Mouse (Mus musculus) kidney, embryonic 16.5 days (tissue): ENCODE results near the gene Pgpep1. TPM values are rescaled to one million over a fixed set of nuclear protein-coding genes. Genes with fewer than 3 reads are reported as not detected.

Experiments
- ATAC-seq: fragments of 200-750 bp; cut with Nextera tagmentation; 2 replicates; pipeline ENCODE4 v1.8.0; 2017; ENCODE audit warnings: moderate TSS enrichment; ENCODE audit not compliant: low FRiP score, low TSS enrichment
- H3K27ac ChIP-seq: fragments of 300-500 bp; sonication (generic); 2 replicates; pipeline ENCODE4 v1.5.1; 2014; ENCODE audit warnings: low read length
- H3K27me3 ChIP-seq: fragments of 300-500 bp; sonication (generic); 2 replicates; pipeline ENCODE4 v1.6.1; 2014; ENCODE audit warnings: low read length, control low read depth, mixed read lengths; ENCODE audit not compliant: insufficient read depth
- H3K36me3 ChIP-seq: fragments of 300-500 bp; sonication (generic); 2 replicates; pipeline ENCODE4 v1.6.1; 2014; ENCODE audit warnings: low read length, control low read depth, mixed read lengths; ENCODE audit not compliant: insufficient read depth
- H3K4me1 ChIP-seq: fragments of 300-500 bp; sonication (generic); 2 replicates; pipeline ENCODE4 v1.6.1; 2014; ENCODE audit warnings: low read length, control low read depth, mixed read lengths; ENCODE audit not compliant: insufficient read depth
- H3K4me2 ChIP-seq: fragments of 300-500 bp; sonication (generic); replicated peaks from 2 replicates; pipeline ENCODE4 v1.6.1; 2014; ENCODE audit warnings: low read depth, low read length
- H3K4me3 ChIP-seq: fragments of 300-500 bp; sonication (generic); 2 replicates; pipeline ENCODE4 v1.5.1; 2014; ENCODE audit warnings: mild to moderate bottlenecking, low read length
- H3K9ac ChIP-seq: fragments of 300-500 bp; sonication (generic); replicated peaks from 2 replicates; pipeline ENCODE4 v1.6.1; 2014; ENCODE audit warnings: low read length
- H3K9me3 ChIP-seq: fragments of 300-500 bp; sonication (generic); 2 replicates; pipeline ENCODE4 v1.6.1; 2016; ENCODE audit warnings: low read length, control low read depth
- WGBS: fragments of 180-500 bp; shearing (Covaris S2); extraction: QIAGEN DNeasy Blood & Tissue Kit; methylation state at CpG from one replicate; pipeline ENCODE4 v1.1.7; 2014; 5-methylcytosine and 5-hydroxymethylcytosine counted together
- polyA plus RNA-seq: library from polyadenylated mRNA; unstranded; fragments of >200 nt; fragmentation: Nextera tagmentation; extraction: Ambion mirVana; gene quantifications from 2 replicates; pipeline ENCODE4 v1.2.1, GENCODE M21; 2015

The Pgpep1 gene
- polyA plus RNA-seq, 1 experiment from 2014 or later, result 88.5 TPM

DNA sequence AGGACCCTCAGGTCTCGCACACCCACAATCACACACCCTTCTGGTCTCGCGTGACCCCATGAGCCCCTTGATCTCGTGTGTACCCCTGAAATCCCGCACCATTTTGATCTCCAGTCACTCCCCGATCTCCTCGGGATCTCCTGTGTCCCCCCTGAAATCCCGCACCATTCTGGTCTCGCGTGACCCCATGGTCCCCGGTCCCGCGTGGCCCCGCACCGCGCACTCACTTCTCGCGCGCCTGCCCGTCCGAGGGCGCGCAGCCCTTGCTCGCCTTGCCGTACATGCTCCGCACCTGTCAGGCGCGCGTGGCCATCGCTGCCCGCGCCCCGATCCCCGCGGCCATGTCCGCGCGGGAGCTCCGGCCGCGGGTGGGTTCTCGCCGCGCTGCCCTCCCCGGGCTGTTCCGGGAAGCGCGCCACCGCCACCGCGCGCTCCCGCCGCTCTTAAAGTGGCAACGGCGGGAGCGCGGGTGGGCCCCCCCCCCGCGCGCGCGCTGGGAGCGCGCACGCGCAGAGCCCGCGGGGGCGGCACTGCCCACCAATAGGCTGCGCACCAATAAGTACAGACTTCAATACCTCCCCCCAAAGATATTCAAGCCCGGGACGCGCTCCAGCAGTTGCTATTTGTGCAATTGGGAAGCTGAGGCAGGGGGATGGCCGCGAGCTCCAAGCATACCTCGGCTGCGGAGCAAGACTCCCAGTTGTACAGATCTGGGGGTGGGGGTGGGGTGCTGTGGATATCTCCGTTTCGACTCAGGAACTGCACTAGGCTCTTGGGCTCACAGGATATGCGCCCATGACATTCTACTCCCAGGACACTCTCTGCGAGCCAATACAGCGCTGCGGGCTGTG is 52.1 kb downstream of the Pgpep1 start:
- Histone ChIP-seq H3K27ac (peak overlapping the region; percentile 100), H3K4me3 (peak overlapping the region; percentile 74), H3K36me3 (peaks cover under 1% of the 10 kb centered on the region; the same call in 1 of the 2 replicates), H3K4me2 (peak overlapping the region; percentile 98), H3K27me3 (no peaks in the 10 kb centered on the region), H3K4me1 (peaks cover 46% of the 10 kb centered on the region), H3K9me3 (no peaks in the 10 kb centered on the region), H3K9ac (peak overlapping the region; percentile 91)
- ATAC-seq, result no peak
- WGBS, result under 1% methylated on average over 78 of the region's 84 CpGs

DNA sequence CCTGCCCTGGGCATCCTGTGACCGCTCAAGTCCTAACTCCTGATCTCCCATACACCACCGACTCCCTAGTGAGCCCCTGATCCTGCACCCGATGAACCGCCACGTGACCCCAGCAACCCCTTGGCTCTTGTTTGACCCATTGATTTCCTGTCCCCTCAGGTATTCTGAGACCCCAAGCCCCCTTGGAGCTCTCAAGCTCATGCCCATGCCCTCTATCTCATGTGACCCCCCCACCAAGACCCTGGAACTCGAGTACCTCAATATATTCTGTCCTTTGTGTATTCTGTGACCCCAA is 52.6 kb downstream of the Pgpep1 start:
- ATAC-seq, result no peak
- peak overlapping the region; percentile 98 for H3K4me2 ChIP-seq
- peaks cover 46% of the 10 kb centered on the region for H3K4me1 ChIP-seq
- H3K9me3 ChIP-seq, result no peaks in the 10 kb centered on the region
- WGBS, result 15% methylated on average over 6 of the region's 6 CpGs
- peak overlapping the region; percentile 100 for H3K27ac ChIP-seq
- H3K9ac ChIP-seq, result peak overlapping the region; percentile 91
- peak overlapping the region; percentile 74 for H3K4me3 ChIP-seq
- peaks cover 6% of the 10 kb centered on the region for H3K36me3 ChIP-seq
- H3K27me3 ChIP-seq, result no peaks in the 10 kb centered on the region

DNA sequence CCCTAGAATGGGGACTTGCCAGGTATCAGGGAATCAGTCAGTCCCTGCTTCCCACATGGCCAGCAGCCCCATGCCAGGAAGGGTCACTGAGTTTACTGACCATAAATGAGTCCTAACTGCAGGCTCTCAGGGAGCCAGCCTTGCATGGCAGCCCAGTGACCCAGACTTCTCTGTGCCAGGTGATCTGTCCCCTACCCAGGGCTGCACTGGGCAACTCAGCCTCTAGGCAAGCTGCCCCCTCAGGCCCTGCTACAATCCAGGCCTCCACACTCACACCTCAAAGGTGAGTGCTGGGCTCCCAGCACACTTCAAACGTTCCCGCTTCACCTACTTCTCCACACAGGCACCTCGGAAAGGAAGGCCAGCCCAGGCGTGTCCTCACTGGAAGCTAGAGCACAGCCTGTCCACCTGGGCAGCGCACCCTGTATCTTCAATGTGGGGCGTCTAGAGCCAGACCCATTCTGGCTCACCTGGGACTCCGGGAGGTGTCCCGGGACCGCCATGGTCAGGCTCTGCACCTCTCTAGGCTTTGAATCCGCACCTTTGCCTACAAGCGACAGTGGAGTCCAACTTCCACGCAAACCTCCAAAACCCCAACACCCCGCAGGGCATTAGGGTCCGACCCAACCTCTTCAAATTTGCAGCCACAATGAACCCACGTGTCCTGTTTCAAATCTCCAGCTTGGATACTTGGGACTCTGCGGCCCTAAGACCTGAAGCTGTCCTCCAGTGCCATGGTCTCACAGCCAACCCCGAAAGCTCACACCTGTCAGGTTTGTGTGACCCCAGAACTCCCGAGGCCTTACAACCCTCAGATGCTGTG is 53.2 kb downstream of the Pgpep1 start:
- no peak for ATAC-seq
- Histone ChIP-seq H3K27ac (peak overlapping the region; percentile 100), H3K9ac (peak overlapping the region; percentile 91), H3K4me1 (peaks cover 46% of the 10 kb centered on the region), H3K36me3 (peaks cover 11% of the 10 kb centered on the region), H3K4me2 (peak overlapping the region; percentile 98), H3K9me3 (no peaks in the 10 kb centered on the region), H3K27me3 (no peaks in the 10 kb centered on the region), H3K4me3 (peak overlapping the region; percentile 74)
- 56% methylated on average over 18 of the region's 18 CpGs for WGBS

DNA sequence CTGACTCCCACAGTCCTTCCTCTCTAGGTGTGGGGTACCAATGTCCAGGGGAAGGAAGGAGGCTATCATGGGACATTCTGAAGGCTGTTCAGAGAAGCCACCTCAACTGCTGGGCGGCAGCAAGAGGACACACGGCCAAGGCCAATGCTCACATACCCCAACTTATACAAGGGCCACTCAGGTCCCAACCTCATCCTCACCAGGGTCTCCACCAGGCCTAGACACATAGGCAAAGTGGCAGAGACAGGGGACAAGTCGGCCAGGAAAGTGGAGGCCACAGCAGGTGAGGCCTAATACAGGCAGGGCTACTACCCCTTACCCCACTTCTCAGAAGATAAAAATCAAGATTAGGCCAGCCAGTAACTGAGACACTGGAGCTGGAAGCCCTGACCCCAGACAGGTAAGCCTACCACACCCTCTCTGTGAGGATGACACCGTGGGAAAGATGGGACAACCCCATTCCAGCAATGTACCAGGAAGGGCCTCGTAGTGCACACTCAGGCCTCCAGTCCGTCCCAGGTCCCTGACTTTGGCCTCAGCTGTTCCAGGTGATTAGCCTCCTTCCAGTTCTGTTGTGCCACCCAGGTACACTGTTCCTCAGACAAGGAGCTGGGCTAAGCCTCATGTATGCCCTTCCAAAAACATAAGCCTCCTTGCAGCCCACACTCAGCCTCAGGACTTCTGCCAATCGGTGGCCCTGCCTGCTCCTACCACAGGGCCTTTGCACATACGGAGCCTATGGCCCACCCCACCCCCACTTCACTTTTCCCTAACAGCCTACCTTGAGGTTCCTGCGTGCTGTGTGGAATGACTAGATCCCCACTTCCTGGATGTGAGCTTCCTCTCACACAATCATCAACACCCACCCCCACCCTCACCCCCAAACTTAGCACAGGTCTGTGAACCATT is 54.1 kb downstream of the Pgpep1 start:
- Histone ChIP-seq H3K27me3 (no peaks in the 10 kb centered on the region), H3K4me1 (peaks cover 48% of the 10 kb centered on the region), H3K27ac (peak overlapping the region; percentile 35), H3K9ac (no peak overlapping the region), H3K4me3 (no peak overlapping the region), H3K4me2 (peak overlapping the region; percentile 98; the same call in 1 of the 2 replicates), H3K9me3 (no peaks in the 10 kb centered on the region), H3K36me3 (peaks cover 14% of the 10 kb centered on the region)
- no peak for ATAC-seq
- 79% methylated on average over 9 of the region's 9 CpGs for WGBS

DNA sequence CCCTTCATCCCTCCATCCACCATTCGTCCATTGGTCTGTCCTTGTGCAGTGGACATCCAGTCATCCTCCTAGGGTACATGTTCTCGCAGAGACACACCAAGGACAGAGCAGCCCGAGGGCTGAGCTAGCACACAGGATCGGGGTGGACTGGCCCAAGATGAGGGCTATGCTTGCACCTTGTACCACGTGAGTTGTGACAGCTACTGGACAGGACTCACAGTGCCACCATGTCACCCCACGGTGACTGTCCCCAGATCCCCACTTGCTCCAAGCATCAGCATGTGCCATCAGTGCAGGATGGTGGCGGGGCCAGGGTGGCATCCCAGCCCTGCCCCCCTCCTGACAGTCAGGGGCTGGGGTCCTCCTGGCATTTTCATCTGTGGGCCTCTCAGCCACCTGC is 55.6 kb downstream of the Pgpep1 start:
- Histone ChIP-seq H3K4me2 (no peak overlapping the region), H3K27ac (no peak overlapping the region)

DNA sequence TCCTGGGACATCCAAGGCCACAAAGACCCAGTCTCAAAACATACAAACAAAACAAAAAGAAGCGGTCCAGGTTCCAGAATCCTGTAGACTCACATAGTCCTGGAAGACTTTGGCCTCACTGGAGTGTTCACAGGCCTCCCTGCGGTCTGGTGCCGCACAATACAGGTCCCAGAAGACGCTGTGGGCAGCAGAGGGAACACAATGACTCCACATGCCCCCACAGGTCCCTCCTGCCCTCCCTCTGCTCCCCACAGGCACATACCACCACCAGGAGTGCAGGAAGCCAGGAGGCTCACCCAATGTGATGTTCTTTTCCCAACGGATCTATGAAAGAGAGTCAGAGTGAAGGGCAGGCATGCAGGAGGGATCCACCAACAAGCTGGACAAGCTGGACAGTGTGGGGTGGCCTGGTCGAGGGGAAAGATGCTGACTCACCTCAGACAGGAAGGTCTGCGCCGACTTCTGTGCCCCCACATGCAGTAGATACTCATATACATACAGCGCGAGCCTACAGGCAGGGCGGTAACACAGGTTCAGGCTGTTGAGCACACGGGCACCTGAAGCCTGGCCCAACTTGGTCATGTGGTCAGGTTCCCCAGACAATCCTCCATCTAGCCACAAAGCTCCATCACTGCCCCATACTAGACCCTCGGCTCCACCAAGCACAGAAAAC is 57.9 kb downstream of the Pgpep1 start:
- H3K9me3 ChIP-seq, result no peaks in the 10 kb centered on the region
- H3K9ac ChIP-seq, result no peak overlapping the region
- H3K27ac ChIP-seq, result no peak overlapping the region
- 92% methylated on average over 13 of the region's 13 CpGs for whole genome bisulfite sequencing
- no peaks in the 10 kb centered on the region for H3K27me3 ChIP-seq
- peaks cover 18% of the 10 kb centered on the region for H3K36me3 ChIP-seq
- no peak overlapping the region for H3K4me3 ChIP-seq
- ATAC-seq, result no peak
- peaks cover 62% of the 10 kb centered on the region for H3K4me1 ChIP-seq
- no peak overlapping the region for H3K4me2 ChIP-seq

More for the DNA sequence above, 55.6 kb downstream of the Pgpep1 start:
- no peaks in the 10 kb centered on the region for H3K27me3 ChIP-seq
- H3K4me3 ChIP-seq, result no peak overlapping the region
- peaks cover 55% of the 10 kb centered on the region for H3K4me1 ChIP-seq
- ATAC-seq, result no peak
- peaks cover 14% of the 10 kb centered on the region for H3K36me3 ChIP-seq
- H3K9me3 ChIP-seq, result no peaks in the 10 kb centered on the region
- H3K9ac ChIP-seq, result no peak overlapping the region
- 60% methylated on average over 7 of the region's 7 CpGs for WGBS

DNA sequence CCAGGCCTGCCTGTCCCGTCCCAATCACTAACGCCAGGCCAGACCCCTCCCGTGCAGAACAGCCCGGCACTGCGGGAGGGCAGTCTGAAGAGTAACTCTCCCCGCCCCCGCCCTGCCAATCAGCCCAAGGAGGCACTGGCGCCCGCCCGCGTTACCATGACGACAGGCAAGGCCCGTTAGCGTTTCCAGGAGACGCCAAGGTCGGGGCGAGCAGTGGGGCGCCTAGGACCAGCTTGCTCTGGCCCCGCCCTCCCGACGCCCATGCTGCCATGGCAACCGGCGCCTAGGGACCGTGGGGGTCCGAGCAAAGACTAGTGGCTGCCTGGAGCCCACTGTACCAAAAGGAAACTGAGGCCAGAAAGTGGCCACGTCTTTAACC is 58.9 kb downstream of the Pgpep1 start:
- peak overlapping the region; percentile 84 for H3K27ac ChIP-seq
- peak overlapping the region; percentile 23; the same call in 1 of the 2 replicates for H3K9ac ChIP-seq
- H3K27me3 ChIP-seq, result no peaks in the 10 kb centered on the region
- peak overlapping the region; percentile 48 for H3K4me2 ChIP-seq
- peak overlapping the region; percentile 12; the same call in 1 of the 2 replicates for H3K4me3 ChIP-seq
- peak; percentile 30 for ATAC-seq
- H3K9me3 ChIP-seq, result no peaks in the 10 kb centered on the region
- peaks cover 60% of the 10 kb centered on the region for H3K4me1 ChIP-seq
- WGBS, result under 1% methylated on average over 26 of the region's 26 CpGs
- H3K36me3 ChIP-seq, result peaks cover 19% of the 10 kb centered on the region

DNA sequence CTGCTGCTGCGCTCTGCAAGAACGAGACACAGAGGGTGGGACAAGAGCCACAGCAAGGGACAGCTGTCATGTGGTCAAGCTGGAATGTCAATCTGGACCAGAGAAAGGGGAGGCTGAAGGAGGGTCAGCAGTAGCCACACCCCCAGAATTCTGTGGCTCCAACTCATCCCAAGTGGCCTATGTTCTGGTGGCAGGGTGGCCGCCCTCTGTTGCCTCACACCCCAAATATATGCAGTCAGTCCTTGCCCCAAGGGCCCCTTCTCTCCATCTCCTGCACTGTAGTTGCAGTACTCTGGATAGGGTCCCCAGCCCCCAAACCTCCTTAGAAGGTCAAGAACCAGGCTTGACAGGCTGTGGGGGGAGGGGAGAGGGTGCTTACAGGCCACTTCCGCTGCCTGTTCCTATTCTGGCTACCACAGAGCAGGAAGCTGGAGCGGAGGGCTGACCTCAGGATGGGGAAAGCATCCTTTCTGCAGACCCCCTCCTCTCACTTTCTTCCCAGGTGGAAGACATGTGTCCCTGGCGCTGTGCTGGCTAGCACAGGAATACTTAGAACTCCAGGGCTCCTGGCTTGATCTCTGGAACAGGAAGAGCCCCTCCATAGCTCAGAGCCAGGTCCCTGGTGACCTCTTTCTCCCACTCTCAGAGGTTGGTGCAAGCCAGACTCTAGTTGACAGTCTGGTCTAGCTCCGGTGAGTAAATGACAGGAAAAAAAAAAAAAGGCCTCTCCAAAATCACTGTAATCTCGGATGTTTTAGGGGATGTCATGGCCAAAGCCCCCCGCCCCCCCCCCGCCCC is 59.5 kb downstream of the Pgpep1 start:
- Histone ChIP-seq H3K27me3 (no peaks in the 10 kb centered on the region), H3K36me3 (peaks cover 25% of the 10 kb centered on the region), H3K27ac (peak overlapping the region; percentile 84), H3K9ac (peak overlapping the region; percentile 23), H3K4me2 (peak overlapping the region; percentile 48), H3K9me3 (no peaks in the 10 kb centered on the region), H3K4me3 (peak overlapping the region; percentile 12; the same call in 1 of the 2 replicates), H3K4me1 (peaks cover 64% of the 10 kb centered on the region)
- 19% methylated on average over 10 of the region's 10 CpGs for whole genome bisulfite sequencing
- no peak for ATAC-seq
